Mouse (Mus musculus): ENCODE results near the gene Zfp526. TPM values are rescaled to one million over a fixed set of nuclear protein-coding genes. Genes with fewer than 3 reads are reported as not detected.

The Zfp526 gene
- total RNA-seq, 1 experiment from 2014 or later: 2.4 TPM

DNA sequence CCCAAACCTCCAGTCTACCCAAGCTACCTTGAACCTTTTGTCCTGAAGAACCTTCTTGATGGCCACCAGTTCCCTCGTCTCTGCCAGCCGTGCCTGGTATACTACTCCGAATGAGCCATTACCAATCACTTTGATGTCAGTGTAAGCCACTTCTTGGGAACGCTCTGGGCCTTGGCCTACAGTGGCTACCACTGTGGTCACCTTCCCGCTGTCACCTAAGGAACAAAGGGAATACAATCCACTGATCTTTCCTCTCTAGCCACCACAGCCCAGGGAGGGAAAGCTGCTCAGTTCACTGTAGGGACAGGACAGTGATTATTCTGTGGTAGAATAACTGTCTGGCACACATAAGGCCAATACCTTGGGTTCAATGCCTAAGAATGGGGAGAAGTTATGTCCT, 14.3 kb downstream of the Zfp526 start:
- no peak for ATAC-seq (replicated peaks; ENCODE audit: insufficient number of reproducible peaks, low FRiP score, low TSS enrichment, poor library complexity, severe bottlenecking)

- peak; percentile 69 for ATAC-seq (replicated peaks; ENCODE audit: insufficient number of reproducible peaks, low FRiP score, low TSS enrichment, poor library complexity, severe bottlenecking)
Observed at GRCm38 (mm10) chr7:25237249-25238014, 16.2 kb downstream of the Zfp526 start, which contains the start of gene Gsk3a. Gsk3a (minus strand) TSS chr7:25237851.

DNA sequence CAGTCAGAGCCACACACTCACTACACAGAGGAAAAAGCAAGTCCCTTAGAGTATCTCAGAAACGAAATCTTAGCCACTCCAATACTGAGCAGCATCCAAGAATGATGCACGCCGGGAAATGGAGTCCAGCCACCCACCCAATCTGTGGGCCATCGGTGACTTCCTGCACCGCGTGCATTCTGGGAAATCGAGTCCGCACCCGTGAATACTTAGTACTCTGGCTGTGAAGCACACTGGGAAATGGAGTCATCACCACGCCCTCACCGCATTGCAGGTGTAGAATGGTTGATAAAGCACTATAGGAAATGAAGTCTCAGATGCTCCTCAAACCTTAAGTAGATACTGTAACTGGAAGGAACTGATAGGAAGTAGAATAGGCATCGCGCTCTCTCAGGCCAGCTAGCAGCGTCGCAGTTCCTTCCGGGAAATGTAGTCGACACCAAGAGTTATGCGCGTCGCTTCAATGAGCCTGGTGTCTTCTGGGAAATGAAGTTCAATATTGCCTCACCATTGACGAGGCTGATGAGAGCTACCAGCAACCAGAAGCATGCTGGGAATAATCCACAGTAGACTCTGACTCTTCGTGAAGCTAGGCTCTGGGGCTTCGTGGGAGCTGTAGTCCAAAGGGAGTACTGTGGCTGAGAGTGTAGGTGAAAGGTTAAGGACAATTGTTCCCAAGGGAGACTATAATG, 16.9 kb downstream of the Zfp526 start:
- peak; percentile 84 for ATAC-seq (replicated peaks; ENCODE audit: insufficient number of reproducible peaks, low FRiP score, low TSS enrichment, poor library complexity, severe bottlenecking)

- ATAC-seq (replicated peaks; ENCODE audit: insufficient number of reproducible peaks, low FRiP score, low TSS enrichment, poor library complexity, severe bottlenecking): peak; percentile 69
Observed at GRCm38 (mm10) chr7:25238829-25239623, 17.8 kb downstream of the Zfp526 start.

DNA sequence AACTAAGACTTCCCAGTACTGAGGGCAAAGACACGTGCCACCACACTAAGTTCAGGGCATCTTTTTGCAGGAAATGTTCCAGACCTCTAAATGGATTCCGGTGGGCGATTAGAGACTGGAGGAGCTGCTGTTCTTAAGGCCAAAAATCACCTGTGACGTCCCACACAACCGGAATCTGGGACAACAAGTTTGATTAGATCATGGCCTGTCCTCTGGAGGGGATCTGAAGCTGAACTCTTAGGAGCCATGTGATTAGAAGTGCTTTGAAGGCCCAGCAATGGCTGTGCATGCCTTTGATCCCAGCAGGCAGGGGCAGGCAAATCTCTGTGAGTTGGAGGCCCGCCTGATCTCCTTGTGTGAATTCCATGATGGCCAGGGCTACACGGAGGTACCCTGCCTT, 19.4 kb downstream of the Zfp526 start:
- ATAC-seq (replicated peaks; ENCODE audit: insufficient number of reproducible peaks, low FRiP score, low TSS enrichment, poor library complexity, severe bottlenecking): no peak

DNA sequence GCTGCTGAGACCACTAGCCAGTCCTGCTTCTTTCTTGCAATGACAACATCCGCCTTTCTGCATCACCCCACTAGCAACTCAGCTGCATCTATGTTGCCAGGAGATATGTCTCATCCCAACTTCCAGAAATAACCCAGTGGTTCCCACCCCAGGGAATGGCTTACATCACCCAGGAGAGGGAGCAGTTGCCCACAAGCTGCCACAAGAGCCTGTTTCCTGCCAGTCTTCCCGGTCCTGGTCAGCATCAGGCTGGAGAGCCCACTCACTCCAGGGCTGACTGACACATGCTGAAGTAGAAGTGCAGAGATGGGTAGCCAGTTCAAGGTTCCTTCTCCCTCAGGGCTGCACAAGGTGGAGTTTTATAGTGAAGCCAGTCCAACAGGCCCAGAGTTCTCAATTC, 19.8 kb downstream of the Zfp526 start:
- ATAC-seq (replicated peaks; ENCODE audit: insufficient number of reproducible peaks, low FRiP score, low TSS enrichment, poor library complexity, severe bottlenecking): no peak

- no peak for ATAC-seq (replicated peaks; ENCODE audit: insufficient number of reproducible peaks, low FRiP score, low TSS enrichment, poor library complexity, severe bottlenecking)
Observed at GRCm38 (mm10) chr7:25243361-25243760, 22.1 kb downstream of the Zfp526 start.

GRCm38 (mm10) chr7:25244562-25245369, 23.5 kb downstream of the Zfp526 start:
- no peak for ATAC-seq (replicated peaks; ENCODE audit: insufficient number of reproducible peaks, low FRiP score, low TSS enrichment, poor library complexity, severe bottlenecking)

DNA sequence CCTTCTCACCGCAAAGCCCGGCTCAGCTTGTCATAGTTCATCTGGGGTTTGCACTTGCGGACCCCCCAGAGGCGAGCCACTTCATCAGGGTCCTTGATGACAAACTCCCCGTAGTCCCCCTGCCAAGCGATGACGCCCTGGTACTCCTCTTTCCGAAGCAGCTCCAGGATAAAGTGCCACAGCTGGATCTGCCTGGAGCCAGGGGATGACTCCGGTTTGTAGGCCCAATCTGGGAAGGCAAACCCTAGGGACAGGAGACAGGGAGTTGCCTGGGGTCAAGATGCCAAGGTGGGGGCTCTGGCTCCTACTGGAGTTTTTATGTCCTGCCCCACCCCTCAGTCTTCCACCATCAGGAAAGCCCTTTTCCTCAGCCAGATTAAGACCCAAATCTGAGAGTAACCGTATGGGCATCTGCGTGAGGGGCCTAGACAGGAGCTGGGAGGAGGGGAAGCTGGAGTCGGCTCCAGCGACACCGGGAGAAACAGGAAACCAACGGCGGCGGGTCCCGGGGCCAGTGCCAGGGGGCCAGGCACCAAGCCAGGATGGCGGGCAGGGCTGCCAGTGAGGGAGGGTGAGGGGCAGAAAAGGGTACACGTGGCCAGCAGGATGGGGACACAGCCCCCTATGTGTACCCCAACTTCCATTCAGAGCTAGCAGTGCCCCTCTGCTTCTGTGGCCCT, 25.0 kb downstream of the Zfp526 start:
- no peak for ATAC-seq (replicated peaks; ENCODE audit: insufficient number of reproducible peaks, low FRiP score, low TSS enrichment, poor library complexity, severe bottlenecking)

GRCm38 (mm10) chr7:25246759-25247137, 25.5 kb downstream of the Zfp526 start:
- ATAC-seq (replicated peaks; ENCODE audit: insufficient number of reproducible peaks, low FRiP score, low TSS enrichment, poor library complexity, severe bottlenecking): no peak

DNA sequence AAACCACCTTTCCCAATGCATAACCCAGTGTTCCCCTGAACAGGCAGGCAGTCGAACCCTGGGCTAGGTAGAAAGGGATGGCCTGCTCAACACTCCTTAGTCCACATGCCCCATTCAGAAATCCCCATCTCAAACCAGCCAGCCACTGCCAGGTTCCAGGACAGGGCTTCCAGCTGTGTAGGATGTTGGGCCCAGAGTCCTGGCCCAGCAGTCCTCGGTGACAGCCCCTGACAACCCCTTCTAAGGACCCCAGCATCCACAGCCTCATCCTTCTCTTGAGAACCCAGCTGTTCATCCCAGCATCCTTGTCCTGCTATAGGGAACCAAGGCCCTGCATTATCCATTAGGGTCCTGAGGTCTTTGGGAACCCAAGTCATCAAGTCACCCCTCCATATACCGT, 26.3 kb downstream of the Zfp526 start:
- ATAC-seq (replicated peaks; ENCODE audit: insufficient number of reproducible peaks, low FRiP score, low TSS enrichment, poor library complexity, severe bottlenecking): no peak

DNA sequence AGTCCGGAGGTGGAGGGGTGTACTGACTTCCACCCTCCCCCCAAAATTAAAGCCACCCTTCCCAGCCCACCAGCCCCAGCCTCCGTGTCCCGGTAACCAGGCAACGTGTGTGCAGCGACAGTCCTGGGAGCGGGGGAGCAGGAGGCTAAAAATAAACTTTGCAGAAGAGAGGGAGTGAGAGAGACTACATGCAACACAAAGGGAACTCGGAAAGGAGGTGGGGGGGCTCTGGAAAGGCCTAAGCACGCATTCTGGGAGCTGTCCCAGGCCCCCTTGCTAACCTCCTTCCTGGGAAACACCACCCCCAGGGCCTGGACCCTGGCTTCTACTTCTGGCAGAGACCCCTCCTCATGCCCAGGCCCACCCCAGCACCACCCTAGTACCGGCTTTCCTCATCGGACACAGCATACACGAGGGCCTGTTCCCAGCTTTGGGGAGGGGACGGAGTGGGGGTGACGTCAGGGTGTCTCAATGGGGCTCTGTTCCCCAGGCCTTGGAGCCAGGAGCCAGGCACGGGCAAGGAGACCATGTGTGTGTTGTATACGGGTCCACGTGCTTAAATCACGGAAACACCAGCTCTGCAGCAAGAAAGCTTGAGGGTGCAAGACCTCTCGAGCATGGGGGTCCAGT, 26.9 kb downstream of the Zfp526 start:
- no peak for ATAC-seq (replicated peaks; ENCODE audit: insufficient number of reproducible peaks, low FRiP score, low TSS enrichment, poor library complexity, severe bottlenecking)

- no peak for ATAC-seq (replicated peaks; ENCODE audit: insufficient number of reproducible peaks, low FRiP score, low TSS enrichment, poor library complexity, severe bottlenecking)
Observed at GRCm38 (mm10) chr7:25248846-25249313, 27.7 kb downstream of the Zfp526 start.

- no peak; the same call in 1 of the 2 replicates for ATAC-seq (replicated peaks; ENCODE audit: insufficient number of reproducible peaks, low FRiP score, low TSS enrichment, poor library complexity, severe bottlenecking)
Observed at GRCm38 (mm10) chr7:25249314-25250140, 28.3 kb downstream of the Zfp526 start.

DNA sequence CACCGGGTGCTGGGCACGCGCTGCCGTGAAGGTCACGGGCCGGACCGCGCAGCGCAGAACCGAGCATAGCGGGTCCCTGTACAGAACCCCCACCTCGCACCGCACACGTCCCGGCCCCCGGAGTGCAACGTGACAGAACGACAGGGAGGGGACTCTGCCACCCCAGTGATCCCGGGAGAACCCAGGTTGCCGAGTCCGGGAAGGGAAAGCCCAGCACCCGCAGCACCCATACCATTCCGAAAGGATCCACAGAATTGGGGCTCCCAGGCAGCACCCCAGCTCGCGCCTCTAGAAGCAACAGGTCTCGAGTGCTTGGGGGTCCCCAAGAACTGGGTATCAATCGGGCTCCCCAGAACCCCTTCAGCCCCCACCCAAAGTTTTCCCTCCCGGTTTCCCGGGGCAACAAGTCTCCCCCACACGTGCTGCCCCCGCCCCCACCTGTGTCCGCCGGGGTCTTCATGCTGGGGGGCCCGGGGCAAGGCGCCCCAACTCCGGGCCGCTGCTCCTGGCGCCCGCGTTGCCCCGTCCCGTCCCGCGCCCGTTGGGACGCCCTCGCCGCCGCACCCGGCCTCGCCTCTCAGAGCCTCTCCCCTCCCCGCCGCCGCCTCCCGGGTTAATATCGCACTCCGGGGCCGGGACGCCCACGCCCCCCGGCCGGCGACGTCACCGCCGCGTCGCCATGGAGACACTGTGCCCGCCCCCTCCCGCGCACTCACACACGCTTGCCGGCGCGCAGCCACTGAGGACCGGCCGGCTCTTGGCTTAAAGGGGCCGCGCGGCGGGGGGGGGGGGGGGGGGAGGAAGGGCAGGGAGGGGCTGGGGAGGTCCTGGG, 29.1 kb downstream of the Zfp526 start, which contains the start of gene Erf:
Gene Erf, minus strand, starts transcription at position 621 of the 832 bp plus-strand sequence.
- peak; percentile 75 for ATAC-seq (replicated peaks; ENCODE audit: insufficient number of reproducible peaks, low FRiP score, low TSS enrichment, poor library complexity, severe bottlenecking)
